Mouse (Mus musculus) liver, embryonic 14.5 days (tissue): ENCODE results near the gene D5Ertd579e. TPM values are rescaled to one million over a fixed set of nuclear protein-coding genes. Genes with fewer than 3 reads are reported as not detected.
A peak's percentile ranks its signal among the peaks of the same experiment; 100 is the strongest.

Experiments
- ATAC-seq: fragments of 200-750 bp; cut with Nextera tagmentation; 2 replicates; pipeline ENCODE4 v1.8.0; 2017; ENCODE audit warnings: moderate number of reproducible peaks, mild to moderate bottlenecking, moderate library complexity; ENCODE audit not compliant: insufficient read depth
- DNase-seq, 3 experiments: peaks; one replicate each; pipeline ENCODE4 v3.0.0-alpha.2; 2012 to 2013; ENCODE audit warnings: low read depth in 3 of 3, low spot score in 3 of 3
- H3K27ac ChIP-seq: fragments of 300-500 bp; sonication (generic); 2 replicates; pipeline ENCODE4 v1.5.1; 2014; ENCODE audit warnings: moderate library complexity, mild to moderate bottlenecking, control low read depth, inconsistent platforms
- H3K27me3 ChIP-seq: fragments of 300-500 bp; sonication (generic); 2 replicates; pipeline ENCODE4 v1.6.1; 2014; ENCODE audit warnings: mild to moderate bottlenecking, low read length, moderate library complexity; ENCODE audit not compliant: control insufficient read depth, insufficient read depth
- H3K36me3 ChIP-seq: fragments of 300-500 bp; sonication (generic); replicated peaks from 2 replicates; pipeline ENCODE4 v1.6.1; 2014; ENCODE audit warnings: low read depth; ENCODE audit not compliant: control insufficient read depth, insufficient read depth
- H3K4me1 ChIP-seq, 2 experiments: fragments of 200-500 bp in 1 of 2; fragments of 300-500 bp in 1 of 2; sonication (generic) in 1 of 2; replicated peaks; 2 replicates each; pipeline ENCODE4 v1.6.1; 2012 to 2014; ENCODE audit warnings: antibody characterized with exemption in 1 of 2, inconsistent platforms in 1 of 2, low read length in 1 of 2; ENCODE audit not compliant: control insufficient read depth in 2 of 2, insufficient read depth in 2 of 2
- H3K4me2 ChIP-seq: fragments of 300-500 bp; sonication (generic); 2 replicates; pipeline ENCODE4 v1.6.1; 2014; ENCODE audit warnings: low read depth, mild to moderate bottlenecking, control low read depth, moderate library complexity
- H3K4me3 ChIP-seq, 2 experiments: fragments of 200-500 bp in 1 of 2; fragments of 300-500 bp in 1 of 2; sonication (generic) in 1 of 2; 2 replicates each; pipeline ENCODE4 v1.5.1; 2012 to 2014; ENCODE audit warnings: low read depth in 2 of 2, low read length in 2 of 2, mild to moderate bottlenecking in 2 of 2, control low read depth in 1 of 2, inconsistent platforms in 1 of 2, moderate library complexity in 1 of 2; ENCODE audit not compliant: insufficient read depth in 1 of 2
- H3K9ac ChIP-seq: fragments of 300-500 bp; sonication (generic); replicated peaks from 2 replicates; pipeline ENCODE4 v1.6.1; 2014; ENCODE audit warnings: mild to moderate bottlenecking, control low read depth, moderate library complexity
- H3K9me3 ChIP-seq: fragments of 300-500 bp; sonication (generic); 2 replicates; pipeline ENCODE4 v1.6.1; 2016; ENCODE audit warnings: low read length, mixed read lengths; ENCODE audit not compliant: control insufficient read depth
- CTCF ChIP-seq: IDR thresholded peaks from 2 replicates; pipeline ENCODE4 v1.5.1; 2016; ENCODE audit warnings: antibody characterized with exemption, low read depth, control low read depth
- EP300 ChIP-seq: IDR thresholded peaks from 2 replicates; pipeline ENCODE4 v1.6.1; 2016; ENCODE audit warnings: antibody characterized with exemption, low read depth
- WGBS: fragments of 180-500 bp; shearing (Covaris S2); extraction: QIAGEN DNeasy Blood & Tissue Kit; methylation state at CpG from one replicate; pipeline ENCODE4 v1.1.7; 2014; ENCODE audit not compliant: insufficient replicate concordance; 5-methylcytosine and 5-hydroxymethylcytosine counted together
- polyA plus RNA-seq, 2 experiments: library from polyadenylated mRNA; depleted of rRNA in 1 of 2; stranded (reverse) in 1 of 2; unstranded in 1 of 2; fragments of >200 nt; fragmentation: Nextera tagmentation in 1 of 2; extraction: Ambion mirVana in 1 of 2; gene quantifications; 2 replicates each; pipeline versions ENCODE4 v1.2.1 to v1.2.3; 2012 to 2014

D5Ertd579e gene
- polyA plus RNA-seq, 2 experiments: 16.2 to 22.7 TPM

DNA sequence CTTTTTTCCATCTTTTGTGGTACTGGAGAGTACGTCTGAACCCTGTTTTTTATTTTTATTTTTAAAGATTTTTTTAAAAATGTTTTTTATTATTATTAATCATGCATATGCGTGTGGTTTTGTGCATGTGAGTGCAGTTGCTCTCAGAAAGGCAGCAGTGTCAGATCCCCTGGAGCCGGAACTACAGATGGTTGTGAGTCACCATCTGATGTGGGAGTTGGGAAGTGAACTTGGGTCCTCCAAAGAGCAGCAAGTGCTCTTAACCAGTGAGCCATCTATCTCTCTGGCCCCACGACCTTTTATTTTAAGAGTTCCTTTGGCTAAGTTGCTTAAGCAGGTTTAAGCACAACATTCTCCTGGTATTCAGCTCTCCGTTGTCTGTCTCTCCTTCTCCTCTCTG, 99.6 kb downstream of the D5Ertd579e start:
- Histone ChIP-seq H3K9me3 (no peaks in the 10 kb centered on the region), H3K27ac (no peak overlapping the region), H3K9ac (no peak overlapping the region), H3K36me3 (peaks cover 9% of the 10 kb centered on the region), H3K4me2 (no peak overlapping the region), H3K4me1 (no peaks in the 10 kb centered on the region), H3K27me3 (no peaks in the 10 kb centered on the region), H3K4me3 (no peak overlapping the region)
- 47% methylated on average over 5 of the region's 5 CpGs for WGBS
- DNase-seq (no peak), ATAC-seq (no peak)
- no peak for TF ChIP-seq CTCF
- no peak for TF ChIP-seq EP300

DNA sequence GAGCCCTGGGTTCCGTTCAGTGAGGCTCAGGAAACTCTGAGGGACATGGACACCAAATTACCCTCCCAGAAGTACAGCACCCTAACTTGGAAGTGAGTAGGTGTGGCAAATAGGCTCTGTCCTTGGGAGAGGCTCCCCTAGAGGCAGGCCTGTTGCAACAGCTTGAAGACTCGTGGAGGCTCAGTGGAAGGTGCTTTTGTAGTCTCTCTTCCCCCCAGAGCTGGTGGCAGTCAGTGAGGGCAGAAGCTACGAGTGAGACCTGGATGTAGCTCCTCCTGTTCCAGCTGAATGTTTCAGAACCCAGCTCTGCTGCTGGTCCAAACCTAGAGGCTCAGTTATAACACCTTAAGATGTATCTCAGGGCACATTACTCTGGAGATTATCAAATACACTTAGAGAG, 100.7 kb downstream of the D5Ertd579e start:
- H3K9ac ChIP-seq: no peak overlapping the region
- no peaks in the 10 kb centered on the region for H3K9me3 ChIP-seq
- no peaks in the 10 kb centered on the region for H3K4me1 ChIP-seq
- no peaks in the 10 kb centered on the region for H3K27me3 ChIP-seq
- 21% methylated on average over 3 of the region's 3 CpGs for WGBS
- DNase-seq (no peak), ATAC-seq (no peak)
- H3K36me3 ChIP-seq: peaks cover 4% of the 10 kb centered on the region
- no peak overlapping the region for H3K4me2 ChIP-seq
- no peak overlapping the region for H3K4me3 ChIP-seq
- TF ChIP-seq EP300 (no peak), CTCF (peak; percentile 45)
- no peak overlapping the region for H3K27ac ChIP-seq

DNA sequence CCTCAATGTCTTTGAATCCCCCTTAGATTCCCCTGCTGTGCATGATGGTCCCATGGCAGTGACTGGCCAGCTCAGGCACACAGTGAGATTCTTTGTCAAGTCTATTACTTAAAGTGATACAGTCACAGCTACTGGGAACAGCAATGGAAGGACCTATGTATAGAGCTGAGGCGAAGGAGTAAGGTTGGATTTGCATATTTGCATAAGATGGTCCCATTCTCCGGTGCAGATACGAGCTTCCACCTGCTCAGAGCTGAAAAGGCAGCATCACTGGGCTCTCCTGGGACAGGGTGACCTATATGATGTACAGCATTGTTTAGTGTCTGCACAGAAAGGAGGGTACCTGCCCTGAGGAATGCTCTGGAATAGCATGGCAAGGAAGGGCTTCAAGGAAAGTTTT, 101.5 kb downstream of the D5Ertd579e start:
- Histone ChIP-seq H3K4me3 (no peak overlapping the region), H3K27me3 (no peaks in the 10 kb centered on the region), H3K4me1 (no peaks in the 10 kb centered on the region), H3K9me3 (no peaks in the 10 kb centered on the region), H3K27ac (no peak overlapping the region), H3K36me3 (no peaks in the 10 kb centered on the region; the same call in 1 of the 2 replicates), H3K9ac (no peak overlapping the region), H3K4me2 (no peak overlapping the region)
- TF ChIP-seq CTCF: no peak
- TF ChIP-seq EP300: no peak
- WGBS: 65% methylated on average over 3 of the region's 3 CpGs
- DNase-seq (no peak), ATAC-seq (no peak)

- Histone ChIP-seq H3K36me3 (no peaks in the 10 kb centered on the region), H3K27me3 (no peaks in the 10 kb centered on the region), H3K4me1 (no peaks in the 10 kb centered on the region), H3K9ac (no peak within 1 kb of the TSS), H3K9me3 (no peaks in the 10 kb centered on the region), H3K4me3 (no peak within 1 kb of the TSS), H3K4me2 (no peak within 1 kb of the TSS), H3K27ac (no peak within 1 kb of the TSS)
- TF ChIP-seq CTCF (no peak), EP300 (no peak)
- WGBS: 58% methylated on average over 5 of the region's 5 CpGs
- ATAC-seq (no peak), DNase-seq (no peak)
Observed at GRCm38 (mm10) chr5:36593176-36593575, 102.6 kb downstream of the D5Ertd579e start, which contains the start of gene Tbc1d14. Gene Tbc1d14, minus strand, starts transcription at chr5:36593276.

DNA sequence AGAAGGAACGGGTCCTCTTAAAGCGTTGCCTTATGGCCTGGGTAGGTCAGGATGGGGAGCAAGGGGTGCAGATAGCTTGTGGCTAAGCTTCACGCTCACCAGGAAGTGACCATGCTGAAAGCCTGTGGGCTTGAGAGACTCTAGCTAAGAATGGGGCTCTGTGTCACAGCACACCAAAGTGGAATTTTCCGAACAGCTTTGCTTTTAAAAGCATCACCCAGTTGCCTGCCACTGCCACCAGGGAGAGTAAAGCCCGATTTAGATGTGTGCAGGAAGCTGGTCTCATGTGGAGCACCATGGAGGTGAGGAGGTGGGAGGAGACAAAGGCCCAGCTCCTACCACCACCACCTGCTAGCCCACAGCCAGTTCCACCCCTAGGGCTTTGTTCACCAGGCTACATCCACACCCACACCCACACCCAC, 105.3 kb downstream of the D5Ertd579e start:
- ATAC-seq (no peak), DNase-seq (no peak)
- Histone ChIP-seq H3K4me2 (no peak overlapping the region), H3K36me3 (no peaks in the 10 kb centered on the region), H3K27me3 (no peaks in the 10 kb centered on the region; the same call in 1 of the 2 replicates), H3K27ac (no peak overlapping the region), H3K9ac (no peak overlapping the region), H3K9me3 (no peaks in the 10 kb centered on the region), H3K4me1 (no peaks in the 10 kb centered on the region), H3K4me3 (no peak overlapping the region)
- TF ChIP-seq CTCF (0 out of 2 replicates have a peak, but pooled peaks have one; percentile 9), EP300 (no peak)
- WGBS: 33% methylated on average over 5 of the region's 5 CpGs
